Mouse (Mus musculus) ES-E14 (cell line): ENCODE measurements around the gene Rabgap1l.

Experiments used
- HCFC1 ChIP-seq: IDR thresholded peaks from 2 replicates; pipeline ENCODE4 v1.6.1; 2012; ENCODE audit warnings: low read length, inconsistent platforms, borderline replicate concordance; ENCODE audit not compliant: insufficient read depth
- ZC3H11A ChIP-seq: IDR thresholded peaks from 2 replicates; pipeline ENCODE4 v1.6.1; 2012; ENCODE audit warnings: low read depth, mild to moderate bottlenecking, inconsistent platforms, low read length, borderline replicate concordance

DNA sequence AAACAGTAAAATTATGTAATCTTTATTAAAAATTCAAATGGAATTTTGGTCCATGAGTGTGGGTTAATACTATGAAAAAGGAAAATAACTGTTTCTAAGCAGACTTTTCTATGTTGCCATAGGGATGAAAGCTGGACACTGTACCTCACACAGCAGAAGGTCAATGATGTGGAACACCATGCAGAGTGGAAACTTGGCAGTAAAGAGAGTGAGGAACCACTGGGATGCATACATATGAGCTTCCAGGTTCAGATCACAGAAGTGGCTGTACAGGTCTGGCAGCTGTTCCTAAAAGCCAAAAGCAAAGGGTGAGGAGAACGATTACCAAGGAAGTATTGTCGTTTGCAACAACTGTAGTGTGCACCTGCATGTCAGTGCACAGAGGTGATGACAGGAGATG lies 351.3 kb downstream of the Rabgap1l start:
- TF ChIP-seq ZC3H11A = no peak
- no peak for TF ChIP-seq HCFC1
